Mouse (Mus musculus) megakaryocyte-erythroid progenitor cell, adult 5 weeks (primary cell): ENCODE results near the gene Crygn. TPM values are rescaled to one million over a fixed set of nuclear protein-coding genes. Genes with fewer than 3 reads are reported as not detected.

ENCODE experiments used
- polyA plus RNA-seq: library from polyadenylated mRNA; stranded (reverse); fragments of >175 nt; gene quantifications from 2 replicates; pipeline ENCODE4 v1.2.3, GENCODE M21; 2012

Gene Crygn
- polyA plus RNA-seq, result 1.5 and 6.2 TPM in 2 replicates

DNA sequence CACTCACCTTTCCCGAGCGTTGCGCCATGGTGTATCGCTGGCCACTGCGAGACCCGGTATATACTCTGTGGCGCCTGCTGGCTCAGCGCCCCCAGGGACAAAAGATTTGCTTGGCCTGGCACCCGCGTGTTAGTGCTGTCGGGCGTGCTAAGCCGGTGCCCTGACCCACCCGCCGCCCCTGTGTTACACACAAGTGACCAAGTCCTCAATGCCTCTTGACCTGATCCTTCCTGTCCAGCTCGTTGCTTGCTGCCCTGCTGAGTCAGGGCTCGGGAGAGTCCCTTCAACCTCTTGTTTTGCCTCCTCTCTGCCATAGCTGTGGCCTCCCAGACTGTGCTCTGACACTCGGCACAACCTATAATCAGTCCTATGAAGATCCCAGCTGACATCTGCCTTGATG is at the start of gene Crygn:
Gene Crygn, minus strand, starts transcription at position 193 of the 400 bp plus-strand sequence.

GRCm38 (mm10) chr5:24730488-24730871 is 27.3 kb downstream of the Crygn start, which contains the start of gene Wdr86:
Gene Wdr86 (minus strand): TSS chr5:24730727.

Other genes with a start within 250 kb of the Crygn start
- 0.02 and 0.04 TPM in 2 replicates for gene Gbx1, start 230.8 kb downstream of the Crygn start, polyA plus RNA-seq
- gene Asb10, start 217.0 kb downstream of the Crygn start, polyA plus RNA-seq, result 0.08 and 0.11 TPM in 2 replicates
- not detected in 2 replicates for gene 4931409K22Rik, start 201.2 kb downstream of the Crygn start, polyA plus RNA-seq
- 57.9 and 63.6 TPM in 2 replicates for gene Abcf2, start 180.5 kb downstream of the Crygn start, polyA plus RNA-seq
- 40.3 and 46.2 TPM in 2 replicates for gene Chpf2, start 171.3 kb downstream of the Crygn start, polyA plus RNA-seq
- gene Smarcd3, start 133.6 kb downstream of the Crygn start, polyA plus RNA-seq, result 0.12 and 0.13 TPM in 2 replicates
- gene Nub1, start 72.5 kb downstream of the Crygn start, polyA plus RNA-seq, result 28.5 and 29.5 TPM in 2 replicates
- 0.62 and 1.1 TPM in 2 replicates for gene Wdr86, start 27.3 kb downstream of the Crygn start, polyA plus RNA-seq
- 22.4 and 26.7 TPM in 2 replicates for gene Rheb, start 84.6 kb upstream of the Crygn start, polyA plus RNA-seq